Mouse (Mus musculus) limb, embryonic 15.5 days (tissue): ENCODE results near the gene Sppl3. TPM values are rescaled to one million over a fixed set of nuclear protein-coding genes. Genes with fewer than 3 reads are reported as not detected.

Experiments
- ATAC-seq: fragments of 200-750 bp; cut with Nextera tagmentation; 2 replicates; pipeline ENCODE4 v1.8.0; 2017; ENCODE audit warnings: low read depth, moderate TSS enrichment; ENCODE audit not compliant: insufficient number of reproducible peaks, low FRiP score, low TSS enrichment
- H3K27ac ChIP-seq: fragments of 300-500 bp; sonication (generic); 2 replicates; pipeline ENCODE4 v1.5.1; 2015; ENCODE audit warnings: moderate library complexity, mild to moderate bottlenecking, inconsistent platforms
- H3K27me3 ChIP-seq: fragments of 300-500 bp; sonication (generic); 2 replicates; pipeline ENCODE4 v1.6.1; 2015; ENCODE audit warnings: inconsistent platforms
- H3K36me3 ChIP-seq: fragments of 300-500 bp; sonication (generic); 2 replicates; pipeline ENCODE4 v1.6.1; 2015; ENCODE audit warnings: inconsistent platforms
- H3K4me1 ChIP-seq: fragments of 300-500 bp; sonication (generic); 2 replicates; pipeline ENCODE4 v1.6.1; 2015; ENCODE audit warnings: inconsistent platforms
- H3K4me2 ChIP-seq: fragments of 300-500 bp; sonication (generic); 2 replicates; pipeline ENCODE4 v1.6.1; 2015; ENCODE audit warnings: mild to moderate bottlenecking, inconsistent platforms
- H3K4me3 ChIP-seq: fragments of 300-500 bp; sonication (generic); 2 replicates; pipeline ENCODE4 v1.5.1; 2015; ENCODE audit warnings: mild to moderate bottlenecking, inconsistent platforms
- H3K9ac ChIP-seq: fragments of 300-500 bp; sonication (generic); 2 replicates; pipeline ENCODE4 v1.6.1; 2015; ENCODE audit warnings: inconsistent platforms
- H3K9me3 ChIP-seq: fragments of 300-500 bp; sonication (generic); 2 replicates; pipeline ENCODE4 v1.6.1; 2016; ENCODE audit warnings: inconsistent platforms
- WGBS: fragments of 180-500 bp; shearing (Covaris S2); methylation state at CpG from one replicate; pipeline ENCODE4 v1.1.7; 2015; 5-methylcytosine and 5-hydroxymethylcytosine counted together
- polyA plus RNA-seq: library from polyadenylated mRNA; unstranded; fragments of >200 nt; fragmentation: Nextera tagmentation; extraction: Ambion mirVana; gene quantifications from 2 replicates; pipeline ENCODE4 v1.2.1, GENCODE M21; 2015

Sppl3 gene
- polyA plus RNA-seq, 1 experiment from 2014 or later, result 19.9 TPM

- Histone ChIP-seq H3K27ac (no peak overlapping the region), H3K4me2 (no peak overlapping the region), H3K36me3 (no peaks in the 10 kb centered on the region), H3K27me3 (no peaks in the 10 kb centered on the region), H3K9ac (no peak overlapping the region), H3K4me1 (peaks cover 8% of the 10 kb centered on the region; the same call in 1 of the 2 replicates), H3K9me3 (no peaks in the 10 kb centered on the region), H3K4me3 (no peak overlapping the region)
- no peak for ATAC-seq
- 80% methylated on average over 2 of the region's 2 CpGs for WGBS
These were observed 34.3 kb downstream of the Sppl3 start for GRCm38 (mm10) chr5:115045146-115045677.

DNA sequence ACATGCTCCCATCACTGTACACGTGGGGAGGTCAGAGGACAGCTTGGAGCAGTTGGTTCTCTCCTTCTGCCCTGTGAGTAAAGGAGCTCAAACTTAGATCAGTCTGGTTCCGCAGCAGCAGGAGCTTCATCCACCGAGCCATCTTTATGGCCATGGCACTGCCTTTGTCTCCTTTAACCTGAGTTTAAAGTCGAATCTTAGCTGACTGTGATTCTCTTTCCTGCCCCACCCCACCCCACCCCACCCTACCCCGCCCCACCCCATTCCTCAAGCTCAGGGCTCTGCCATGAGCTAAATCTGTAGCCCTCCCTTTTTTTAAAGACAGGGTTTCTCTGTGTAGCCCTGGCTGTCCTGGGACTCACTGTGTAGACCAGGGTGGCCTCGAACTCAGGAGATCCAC, 38.8 kb downstream of the Sppl3 start:
- H3K9ac ChIP-seq, result no peak overlapping the region
- WGBS, result 84% methylated on average over 6 of the region's 6 CpGs
- no peak for ATAC-seq
- H3K9me3 ChIP-seq, result no peaks in the 10 kb centered on the region
- H3K4me3 ChIP-seq, result no peak overlapping the region
- H3K27me3 ChIP-seq, result no peaks in the 10 kb centered on the region
- H3K27ac ChIP-seq, result no peak overlapping the region
- H3K36me3 ChIP-seq, result no peaks in the 10 kb centered on the region
- H3K4me1 ChIP-seq, result peaks cover 24% of the 10 kb centered on the region
- H3K4me2 ChIP-seq, result no peak overlapping the region

DNA sequence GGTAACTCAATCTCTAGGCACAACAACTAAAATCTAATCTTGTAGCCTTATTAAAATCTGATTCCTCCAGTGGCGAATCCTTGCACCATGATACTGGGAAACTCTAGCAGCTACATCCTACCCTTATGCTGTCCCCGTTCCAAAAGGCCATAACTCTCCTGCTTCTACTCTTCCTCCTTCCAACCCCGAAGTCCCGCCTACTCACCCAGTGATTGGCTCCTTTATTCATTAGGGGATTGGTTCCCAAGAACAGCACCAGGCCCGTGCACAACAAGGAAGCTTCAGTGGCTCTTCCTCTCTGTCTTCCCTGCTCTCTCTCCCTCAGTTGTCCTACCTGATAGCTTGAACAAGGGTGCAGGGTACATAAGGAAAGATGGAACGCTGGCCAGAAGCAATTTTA, 39.8 kb downstream of the Sppl3 start:
- H3K9me3 ChIP-seq, result no peaks in the 10 kb centered on the region
- ATAC-seq, result no peak
- 81% methylated on average over 6 of the region's 6 CpGs for WGBS
- H3K4me1 ChIP-seq, result peaks cover 23% of the 10 kb centered on the region
- no peak overlapping the region for H3K4me2 ChIP-seq
- H3K4me3 ChIP-seq, result no peak overlapping the region
- no peak overlapping the region for H3K27ac ChIP-seq
- H3K9ac ChIP-seq, result no peak overlapping the region
- H3K27me3 ChIP-seq, result no peaks in the 10 kb centered on the region
- no peaks in the 10 kb centered on the region for H3K36me3 ChIP-seq

DNA sequence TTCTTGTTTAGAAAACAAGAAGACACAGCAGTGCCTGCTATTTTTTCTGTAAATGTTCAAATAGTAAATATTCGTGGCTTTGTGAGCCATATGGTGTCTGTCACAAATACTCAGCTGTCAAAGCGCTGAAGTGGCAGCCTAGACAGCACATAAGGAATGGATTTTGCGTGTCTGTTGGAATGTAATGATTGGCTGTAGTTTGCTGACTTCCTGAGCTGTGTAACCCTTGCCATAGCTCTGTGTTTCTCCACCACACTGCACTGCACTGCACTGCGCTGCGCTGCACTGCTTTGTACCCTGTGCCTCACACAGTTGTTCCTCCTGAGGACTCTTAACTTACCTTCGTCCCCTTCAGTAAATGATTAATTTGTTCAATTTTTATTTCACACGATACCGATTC, 41.6 kb downstream of the Sppl3 start:
- no peak overlapping the region for H3K9ac ChIP-seq
- peaks cover 23% of the 10 kb centered on the region for H3K4me1 ChIP-seq
- no peak overlapping the region for H3K4me2 ChIP-seq
- H3K36me3 ChIP-seq, result no peaks in the 10 kb centered on the region
- H3K27me3 ChIP-seq, result no peaks in the 10 kb centered on the region
- no peak for ATAC-seq
- no peaks in the 10 kb centered on the region for H3K9me3 ChIP-seq
- 64% methylated on average over 8 of the region's 8 CpGs for WGBS
- H3K4me3 ChIP-seq, result no peak overlapping the region
- peak overlapping the region; percentile 63; the same call in 1 of the 2 replicates for H3K27ac ChIP-seq

DNA sequence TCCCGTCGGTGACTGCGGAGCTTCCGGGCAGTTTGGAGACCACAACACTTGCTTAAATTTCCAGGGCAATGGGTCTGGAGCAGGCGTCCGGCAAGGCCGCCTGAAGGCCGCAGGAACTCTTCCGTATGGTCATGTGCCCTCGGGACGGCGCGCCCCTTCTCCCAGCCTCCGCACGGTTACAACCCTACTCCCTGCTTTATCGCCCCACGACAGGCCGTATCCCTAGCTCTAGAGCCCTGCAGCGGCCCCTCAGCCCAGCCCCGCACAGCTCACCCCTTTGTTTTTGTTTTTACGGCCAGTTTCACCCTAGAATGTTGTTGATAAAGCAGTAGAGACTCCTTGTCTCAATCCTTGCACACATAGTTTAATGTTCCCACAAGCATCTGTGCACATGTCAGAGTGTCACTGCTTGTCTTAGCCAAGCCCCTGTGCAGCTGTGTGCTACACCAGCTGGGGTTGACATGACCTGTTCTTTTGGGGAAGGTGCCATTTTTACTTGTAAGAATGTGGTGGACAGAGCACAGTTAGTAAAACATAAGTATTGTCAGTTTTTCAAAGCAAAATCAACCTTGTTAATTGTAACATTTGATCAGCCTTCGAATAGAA, 43.0 kb downstream of the Sppl3 start:
- no peak overlapping the region for H3K27ac ChIP-seq
- no peaks in the 10 kb centered on the region for H3K36me3 ChIP-seq
- 85% methylated on average over 22 of the region's 22 CpGs for WGBS
- no peaks in the 10 kb centered on the region for H3K9me3 ChIP-seq
- no peaks in the 10 kb centered on the region for H3K27me3 ChIP-seq
- H3K4me1 ChIP-seq, result peaks cover 23% of the 10 kb centered on the region
- ATAC-seq, result no peak
- no peak overlapping the region for H3K9ac ChIP-seq
- H3K4me3 ChIP-seq, result no peak overlapping the region
- H3K4me2 ChIP-seq, result no peak overlapping the region

GRCm38 (mm10) chr5:115055418-115055817, 44.5 kb downstream of the Sppl3 start:
- no peaks in the 10 kb centered on the region for H3K36me3 ChIP-seq
- H3K4me2 ChIP-seq, result no peak overlapping the region
- ATAC-seq, result no peak
- H3K27ac ChIP-seq, result no peak overlapping the region
- H3K27me3 ChIP-seq, result no peaks in the 10 kb centered on the region
- H3K4me3 ChIP-seq, result no peak overlapping the region
- WGBS, result 78% methylated on average over 6 of the region's 6 CpGs
- H3K9me3 ChIP-seq, result no peaks in the 10 kb centered on the region
- H3K4me1 ChIP-seq, result peaks cover 23% of the 10 kb centered on the region
- H3K9ac ChIP-seq, result no peak overlapping the region

DNA sequence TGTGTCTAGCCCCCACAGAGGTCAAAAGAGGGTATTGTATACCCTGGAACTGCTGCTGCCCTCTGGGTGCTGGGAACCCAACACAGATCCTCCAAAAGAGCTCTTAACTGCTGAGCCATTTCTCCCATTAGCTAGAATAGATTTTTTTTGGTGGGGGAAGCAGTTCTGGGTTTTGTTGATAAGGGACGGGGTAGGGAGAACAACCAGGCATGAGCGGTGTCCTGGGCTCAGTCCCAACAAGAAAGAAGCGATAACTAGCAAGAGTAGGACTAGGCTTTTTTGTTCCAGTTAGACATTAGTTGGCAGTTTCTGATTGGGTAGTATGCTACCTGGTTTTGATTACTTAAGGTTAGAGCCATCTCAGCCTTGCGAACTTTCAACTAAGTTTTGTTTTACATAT, 46.2 kb downstream of the Sppl3 start:
- H3K36me3 ChIP-seq, result peaks cover 8% of the 10 kb centered on the region; the same call in 1 of the 2 replicates
- WGBS, result 91% methylated on average over 4 of the region's 4 CpGs
- ATAC-seq, result no peak

DNA sequence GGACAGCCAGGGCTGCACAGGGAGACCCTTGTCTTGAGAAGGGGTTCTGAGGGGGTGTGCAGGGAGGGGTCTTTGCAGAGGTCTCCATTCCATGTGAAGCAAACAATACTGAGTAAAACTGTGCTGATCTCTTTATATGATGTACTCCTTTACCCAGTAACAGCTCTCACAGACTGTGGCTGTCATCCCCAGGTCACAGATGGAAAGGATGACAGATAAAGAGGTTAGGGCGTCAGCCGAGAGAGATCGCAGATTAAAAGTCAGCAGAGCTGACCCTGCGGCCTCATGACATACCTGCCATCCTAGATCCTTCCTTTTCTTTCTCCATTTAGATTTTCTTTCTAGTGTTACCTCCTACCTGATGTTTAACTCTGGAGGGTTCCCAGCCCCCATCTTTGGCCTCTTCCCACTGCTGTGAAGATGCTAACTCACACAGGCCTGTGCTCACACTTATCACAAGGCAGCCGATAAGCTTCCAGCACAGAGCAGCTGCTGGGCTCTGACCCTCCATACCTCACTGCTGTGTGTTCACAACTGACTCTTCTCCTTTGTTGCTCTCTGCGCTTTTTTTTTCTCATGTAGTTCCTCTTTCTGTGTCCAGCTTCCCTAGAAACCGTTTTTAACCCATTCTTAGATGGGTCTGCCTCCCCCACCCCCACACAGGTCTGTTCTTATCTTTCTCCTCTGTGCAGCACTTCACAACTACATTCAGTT, 47.8 kb downstream of the Sppl3 start:
- Histone ChIP-seq H3K27ac (no peak overlapping the region), H3K4me3 (no peak overlapping the region), H3K27me3 (no peaks in the 10 kb centered on the region), H3K4me2 (no peak overlapping the region), H3K36me3 (peaks cover 15% of the 10 kb centered on the region), H3K4me1 (peaks cover 7% of the 10 kb centered on the region), H3K9me3 (no peaks in the 10 kb centered on the region), H3K9ac (no peak overlapping the region)
- ATAC-seq, result no peak
- 85% methylated on average over 7 of the region's 7 CpGs for WGBS

More for the DNA sequence above, 46.2 kb downstream of the Sppl3 start:
- H3K27ac ChIP-seq, result no peak overlapping the region
- no peaks in the 10 kb centered on the region for H3K27me3 ChIP-seq
- no peak overlapping the region for H3K9ac ChIP-seq
- no peaks in the 10 kb centered on the region for H3K9me3 ChIP-seq
- no peak overlapping the region for H3K4me3 ChIP-seq
- H3K4me1 ChIP-seq, result peaks cover 19% of the 10 kb centered on the region
- no peak overlapping the region for H3K4me2 ChIP-seq

GRCm38 (mm10) chr5:115060067-115060695, 49.2 kb downstream of the Sppl3 start:
- Histone ChIP-seq H3K27me3 (no peaks in the 10 kb centered on the region), H3K9ac (no peak overlapping the region), H3K4me3 (no peak overlapping the region), H3K4me2 (no peak overlapping the region), H3K27ac (no peak overlapping the region), H3K36me3 (peaks cover 15% of the 10 kb centered on the region), H3K4me1 (peaks cover 5% of the 10 kb centered on the region; the same call in 1 of the 2 replicates), H3K9me3 (no peaks in the 10 kb centered on the region)
- no peak for ATAC-seq
- 81% methylated on average over 8 of the region's 8 CpGs for WGBS

DNA sequence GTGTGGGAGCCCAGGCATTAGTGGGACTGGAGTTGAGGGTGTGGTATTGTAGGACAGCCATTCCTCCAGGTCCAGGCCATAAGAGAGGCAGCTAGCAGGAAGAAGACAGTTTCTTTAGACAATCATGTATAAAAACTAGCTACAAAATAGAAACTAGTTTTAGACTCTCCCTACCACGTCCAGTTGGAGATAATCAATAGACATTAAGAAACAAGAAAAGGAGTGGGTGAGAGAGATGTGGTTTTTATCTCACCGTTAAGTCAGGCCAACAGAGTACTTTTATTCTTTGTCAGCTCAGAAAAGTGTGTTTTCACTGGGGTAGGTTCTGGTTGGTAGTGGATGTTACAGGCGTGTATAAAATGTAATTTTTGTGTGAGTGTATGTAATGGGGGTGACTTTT, 50.0 kb downstream of the Sppl3 start:
- Histone ChIP-seq H3K27me3 (no peaks in the 10 kb centered on the region), H3K4me1 (0 out of 2 replicates have a peak, but pooled peaks cover 2% of the 10 kb centered on the region)
- WGBS, result 85% methylated on average over 3 of the region's 3 CpGs

GRCm38 (mm10) chr5:115062566-115062965, 51.6 kb downstream of the Sppl3 start:
- ATAC-seq, result no peak
- 0 out of 2 replicates have a peak, but pooled peaks cover 2% of the 10 kb centered on the region for H3K4me1 ChIP-seq
- no peaks in the 10 kb centered on the region for H3K27me3 ChIP-seq
- H3K9me3 ChIP-seq, result no peaks in the 10 kb centered on the region
- peaks cover 15% of the 10 kb centered on the region for H3K36me3 ChIP-seq
- no peak overlapping the region for H3K9ac ChIP-seq
- no peak overlapping the region for H3K4me2 ChIP-seq
- 97% methylated on average over 1 of the region's 1 CpGs for WGBS
- H3K4me3 ChIP-seq, result no peak overlapping the region
- no peak overlapping the region for H3K27ac ChIP-seq

More for the DNA sequence above, 50.0 kb downstream of the Sppl3 start:
- no peak overlapping the region for H3K27ac ChIP-seq
- H3K9ac ChIP-seq, result no peak overlapping the region
- H3K4me2 ChIP-seq, result no peak overlapping the region
- H3K4me3 ChIP-seq, result no peak overlapping the region
- ATAC-seq, result no peak
- H3K36me3 ChIP-seq, result peaks cover 15% of the 10 kb centered on the region
- H3K9me3 ChIP-seq, result no peaks in the 10 kb centered on the region

GRCm38 (mm10) chr5:115063391-115063790, 52.5 kb downstream of the Sppl3 start:
- 86% methylated on average over 7 of the region's 7 CpGs for WGBS
- peaks cover 15% of the 10 kb centered on the region for H3K36me3 ChIP-seq

More at GRCm38 (mm10) chr5:115063391-115063790, 52.5 kb downstream of the Sppl3 start:
- Histone ChIP-seq H3K9ac (no peak overlapping the region), H3K4me3 (no peak overlapping the region), H3K27me3 (no peaks in the 10 kb centered on the region), H3K4me1 (0 out of 2 replicates have a peak, but pooled peaks cover 2% of the 10 kb centered on the region), H3K27ac (no peak overlapping the region), H3K9me3 (no peaks in the 10 kb centered on the region), H3K4me2 (no peak overlapping the region)
- no peak for ATAC-seq
